Mouse (Mus musculus): ENCODE data around the gene Man2a1.

DNA sequence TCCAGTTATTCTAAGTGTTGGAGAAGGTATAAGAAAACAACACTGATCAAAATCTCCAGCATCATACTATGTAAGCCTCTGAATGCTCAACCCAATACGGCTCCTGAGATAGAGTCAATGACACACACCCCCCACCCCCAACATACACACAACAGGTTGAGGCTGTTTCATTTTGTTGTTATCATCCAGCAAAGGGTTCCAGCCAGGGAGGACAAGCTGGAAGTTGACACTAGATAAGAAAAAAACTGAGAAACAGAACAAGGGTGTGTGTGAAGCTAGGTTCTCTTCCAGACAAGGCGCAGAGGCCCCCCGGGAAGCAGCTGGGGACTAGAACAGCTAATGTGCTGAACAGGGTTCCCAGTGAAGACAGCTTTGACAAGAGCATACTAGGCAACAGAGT, 33.0 kb upstream of the Man2a1 start:
- no peak for TF ChIP-seq CTCF (IDR thresholded peaks at IDR 0.05; ENCODE audit: low read depth, low read length)
- TF ChIP-seq POLR2A (IDR thresholded peaks at IDR 0.05; ENCODE audit: insufficient read depth, low read length) = no peak
- no peak for TF ChIP-seq EP300 (IDR thresholded peaks at IDR 0.05; ENCODE audit: insufficient read depth, low read depth, low read length)

Data from ES-Bruce4 (cell line).